Mouse (Mus musculus) midbrain, embryonic 13.5 days (tissue): ENCODE measurements around the gene Ankrd28. TPM values are rescaled to one million over a fixed set of nuclear protein-coding genes. Genes with fewer than 3 reads are reported as not detected.
A peak's percentile ranks its signal among the peaks of the same experiment; 100 is the strongest.

Experiments
- ATAC-seq: fragments of 200-750 bp; cut with Nextera tagmentation; 2 replicates; pipeline ENCODE4 v1.8.0; 2017; ENCODE audit warnings: mild to moderate bottlenecking, moderate TSS enrichment, moderate library complexity
- H3K27ac ChIP-seq: fragments of 300-500 bp; sonication (generic); 2 replicates; pipeline ENCODE4 v1.5.1; 2015; ENCODE audit warnings: inconsistent platforms, mild to moderate bottlenecking, moderate library complexity
- H3K27me3 ChIP-seq: fragments of 300-500 bp; sonication (generic); 2 replicates; pipeline ENCODE4 v1.6.1; 2015; ENCODE audit warnings: mild to moderate bottlenecking, inconsistent platforms
- H3K36me3 ChIP-seq: fragments of 300-500 bp; sonication (generic); 2 replicates; pipeline ENCODE4 v1.6.1; 2015; ENCODE audit warnings: mild to moderate bottlenecking, inconsistent platforms
- H3K4me1 ChIP-seq: fragments of 300-500 bp; sonication (generic); replicated peaks from 2 replicates; pipeline ENCODE4 v1.6.1; 2015; ENCODE audit warnings: inconsistent platforms
- H3K4me2 ChIP-seq: fragments of 300-500 bp; sonication (generic); replicated peaks from 2 replicates; pipeline ENCODE4 v1.6.1; 2015; ENCODE audit warnings: moderate library complexity, mild to moderate bottlenecking, inconsistent platforms
- H3K4me3 ChIP-seq: fragments of 300-500 bp; sonication (generic); replicated peaks from 2 replicates; pipeline ENCODE4 v1.5.1; 2015; ENCODE audit warnings: mild to moderate bottlenecking, inconsistent platforms
- H3K9ac ChIP-seq: fragments of 300-500 bp; sonication (generic); replicated peaks from 2 replicates; pipeline ENCODE4 v1.6.1; 2015; ENCODE audit warnings: mild to moderate bottlenecking, inconsistent platforms
- H3K9me3 ChIP-seq: fragments of 300-500 bp; sonication (generic); 2 replicates; pipeline ENCODE4 v1.6.1; 2016; ENCODE audit warnings: mild to moderate bottlenecking, inconsistent platforms
- WGBS: fragments of 180-500 bp; shearing (Covaris S2); methylation state at CpG from one replicate; pipeline ENCODE4 v1.1.7; 2015; 5-methylcytosine and 5-hydroxymethylcytosine counted together
- polyA plus RNA-seq: library from polyadenylated mRNA; unstranded; fragments of >200 nt; fragmentation: Nextera tagmentation; extraction: Ambion mirVana; gene quantifications from 2 replicates; pipeline ENCODE4 v1.2.1, GENCODE M21; 2015

Ankrd28 gene
- polyA plus RNA-seq, 1 experiment from 2014 or later = 11.1 TPM

DNA sequence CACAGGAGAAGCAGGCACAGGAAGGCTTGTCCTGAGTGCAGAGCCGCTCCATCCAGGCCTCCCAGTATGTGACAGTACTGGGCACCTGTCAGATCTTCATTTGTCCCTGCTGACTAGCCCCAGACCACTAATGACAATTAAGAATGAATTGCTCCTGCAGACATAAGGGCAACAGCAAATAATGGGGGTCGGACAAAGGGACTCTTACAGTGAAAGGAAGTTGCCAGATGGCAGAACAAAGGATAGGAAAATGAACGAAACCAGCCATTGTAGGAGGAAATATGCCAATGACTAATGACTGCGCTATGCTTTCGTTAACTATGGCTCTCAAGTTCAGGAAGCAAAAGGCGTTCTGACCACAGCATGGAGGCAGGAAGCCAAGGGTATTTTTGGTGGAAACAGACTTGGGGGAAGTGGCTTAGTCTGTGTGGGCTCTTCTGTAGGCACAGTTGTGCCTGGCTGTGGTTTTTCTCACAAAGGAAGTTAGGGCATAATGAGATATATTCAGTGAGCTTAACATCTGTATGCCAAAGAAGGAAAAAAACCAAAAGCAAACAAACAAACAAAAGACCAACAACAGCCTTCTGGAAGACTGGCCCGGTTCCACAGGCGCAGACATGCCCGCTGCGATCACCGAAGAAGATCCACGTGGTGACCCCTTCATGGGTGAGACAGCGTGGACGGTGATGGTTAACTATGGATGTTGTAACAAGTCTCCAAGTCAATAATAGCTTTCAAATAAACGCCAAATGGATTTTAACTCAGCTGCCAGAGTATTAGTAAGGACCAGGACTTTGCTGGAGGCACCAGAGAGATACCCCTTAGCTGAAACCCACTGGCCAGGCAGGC is 160.6 kb downstream of the Ankrd28 start:
- no peak overlapping the region for H3K9ac ChIP-seq
- peak; percentile 53 for ATAC-seq
- peaks cover 12% of the 10 kb centered on the region; the same call in 1 of the 2 replicates for H3K36me3 ChIP-seq
- no peaks in the 10 kb centered on the region for H3K27me3 ChIP-seq
- 68% methylated on average over 15 of the region's 15 CpGs for WGBS
- no peak overlapping the region for H3K4me3 ChIP-seq
- no peak overlapping the region for H3K4me2 ChIP-seq
- peak overlapping the region; percentile 42 for H3K27ac ChIP-seq
- H3K9me3 ChIP-seq = no peaks in the 10 kb centered on the region
- peaks cover 16% of the 10 kb centered on the region for H3K4me1 ChIP-seq

DNA sequence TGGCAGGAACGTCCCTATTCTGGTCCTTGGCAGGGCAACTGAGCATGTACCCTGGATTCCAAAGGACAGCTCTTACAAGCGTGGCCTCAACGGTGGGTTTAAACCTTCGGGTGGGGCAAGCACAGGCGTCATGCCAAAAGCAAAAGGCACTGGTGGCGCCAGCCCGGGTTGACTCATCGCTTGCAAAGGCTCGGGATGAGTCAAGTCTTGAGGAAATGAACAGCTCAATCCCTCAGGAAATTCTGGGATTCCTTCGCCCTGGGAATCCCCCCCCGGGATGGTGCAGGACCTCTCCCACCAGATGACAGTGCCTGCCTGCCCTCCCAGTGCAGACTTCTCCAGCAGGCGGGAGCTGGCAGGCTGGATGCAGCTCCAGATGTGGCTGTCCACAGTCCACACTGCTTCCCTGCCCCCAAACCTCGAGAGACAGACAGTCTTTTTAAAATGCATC is 161.3 kb downstream of the Ankrd28 start:
- no peaks in the 10 kb centered on the region for H3K9me3 ChIP-seq
- no peak overlapping the region for H3K9ac ChIP-seq
- ATAC-seq = peak; percentile 57; the same call in 1 of the 2 replicates
- peaks cover 21% of the 10 kb centered on the region for H3K4me1 ChIP-seq
- H3K4me2 ChIP-seq = no peak overlapping the region
- H3K27ac ChIP-seq = peak overlapping the region; percentile 42
- 79% methylated on average over 13 of the region's 13 CpGs for WGBS
- H3K27me3 ChIP-seq = no peaks in the 10 kb centered on the region
- peaks cover 12% of the 10 kb centered on the region; the same call in 1 of the 2 replicates for H3K36me3 ChIP-seq
- no peak overlapping the region for H3K4me3 ChIP-seq

DNA sequence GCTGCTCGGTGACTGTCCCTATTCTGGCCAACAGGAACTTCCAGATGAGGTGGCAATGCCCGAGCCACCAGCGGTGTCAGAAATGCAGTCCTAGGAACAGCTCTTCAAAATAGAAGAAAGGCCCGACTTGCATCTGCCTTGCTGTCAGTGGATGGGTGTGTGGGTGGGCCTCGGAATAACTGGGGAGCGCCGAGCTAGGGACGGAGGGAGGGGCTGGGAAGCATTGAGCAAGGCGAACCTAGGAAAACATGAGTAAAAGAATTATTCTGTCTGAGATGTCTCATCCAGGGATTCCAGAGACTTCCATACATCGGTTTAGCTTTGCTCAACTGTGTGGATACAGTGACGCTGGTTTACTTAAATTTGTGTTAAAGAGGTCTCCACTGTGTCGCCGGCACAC is 162.1 kb downstream of the Ankrd28 start:
- no peaks in the 10 kb centered on the region for H3K9me3 ChIP-seq
- peaks cover 29% of the 10 kb centered on the region for H3K4me1 ChIP-seq
- no peak overlapping the region for H3K4me2 ChIP-seq
- peaks cover 12% of the 10 kb centered on the region; the same call in 1 of the 2 replicates for H3K36me3 ChIP-seq
- 83% methylated on average over 13 of the region's 13 CpGs for WGBS
- ATAC-seq = no peak
- H3K27ac ChIP-seq = no peak overlapping the region
- no peaks in the 10 kb centered on the region for H3K27me3 ChIP-seq
- H3K4me3 ChIP-seq = no peak overlapping the region
- H3K9ac ChIP-seq = no peak overlapping the region

DNA sequence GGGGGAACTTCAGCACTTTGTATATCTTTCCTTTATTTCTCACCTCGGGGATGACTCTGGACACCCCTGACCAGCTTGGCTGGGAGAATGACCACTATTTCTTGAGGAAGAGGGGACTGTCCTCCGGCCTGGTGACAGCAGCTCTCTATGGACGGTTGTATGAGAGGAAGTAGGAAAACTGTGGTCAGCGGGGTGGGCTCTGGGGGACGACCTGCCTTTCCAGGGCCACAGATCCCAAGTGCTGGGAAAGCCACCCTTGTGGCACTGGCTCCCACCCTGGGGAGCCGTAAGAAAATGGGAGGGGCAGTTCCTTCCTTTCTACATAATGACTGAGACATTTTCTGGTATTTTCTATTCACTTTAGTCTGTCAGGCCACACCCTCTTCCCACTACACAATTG is 162.7 kb downstream of the Ankrd28 start:
- H3K36me3 ChIP-seq = peaks cover 12% of the 10 kb centered on the region; the same call in 1 of the 2 replicates
- H3K4me1 ChIP-seq = peaks cover 35% of the 10 kb centered on the region
- H3K27me3 ChIP-seq = no peaks in the 10 kb centered on the region
- no peak overlapping the region for H3K27ac ChIP-seq
- no peak for ATAC-seq
- no peak overlapping the region for H3K9ac ChIP-seq
- H3K4me3 ChIP-seq = no peak overlapping the region
- no peaks in the 10 kb centered on the region for H3K9me3 ChIP-seq
- no peak overlapping the region for H3K4me2 ChIP-seq
- WGBS = 88% methylated on average over 6 of the region's 6 CpGs

DNA sequence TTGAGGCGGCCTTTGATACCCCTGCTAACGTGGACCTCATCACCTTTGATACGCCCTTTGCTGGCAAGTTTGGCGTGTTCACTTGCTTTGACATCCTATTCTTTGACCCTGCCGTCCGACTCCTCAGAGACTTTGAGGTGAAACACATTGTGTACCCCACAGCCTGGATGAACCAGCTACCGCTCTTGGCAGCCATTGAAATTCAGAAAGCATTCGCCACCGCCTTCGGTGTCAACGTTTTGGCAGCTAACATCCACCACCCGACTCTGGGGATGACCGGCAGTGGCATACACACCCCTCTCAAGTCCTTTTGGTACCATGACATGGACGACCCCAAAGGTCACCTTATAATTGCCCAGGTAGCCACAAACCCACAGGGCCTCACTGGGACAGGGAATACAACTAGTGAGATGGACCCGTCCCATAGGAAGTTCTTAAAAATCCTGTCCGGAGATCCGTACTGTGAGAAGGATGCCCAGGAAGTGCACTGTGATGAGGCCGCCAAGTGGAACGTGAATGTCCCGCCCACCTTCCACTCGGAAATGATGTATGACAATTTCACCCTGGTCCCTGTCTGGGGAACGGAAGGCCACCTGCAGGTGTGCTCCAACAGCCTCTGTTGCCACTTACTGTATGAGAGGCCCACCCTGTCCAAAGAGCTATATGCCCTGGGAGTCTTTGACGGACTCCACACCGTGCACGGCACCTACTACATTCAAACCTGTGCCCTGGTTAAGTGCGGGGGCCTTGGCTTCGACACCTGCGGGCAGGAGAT is 163.3 kb downstream of the Ankrd28 start:
- H3K9ac ChIP-seq = no peak overlapping the region
- peaks cover 12% of the 10 kb centered on the region; the same call in 1 of the 2 replicates for H3K36me3 ChIP-seq
- no peak for ATAC-seq
- no peaks in the 10 kb centered on the region for H3K27me3 ChIP-seq
- no peak overlapping the region for H3K4me3 ChIP-seq
- 95% methylated on average over 28 of the region's 28 CpGs for WGBS
- no peaks in the 10 kb centered on the region for H3K9me3 ChIP-seq
- no peak overlapping the region for H3K4me2 ChIP-seq
- peaks cover 41% of the 10 kb centered on the region for H3K4me1 ChIP-seq
- no peak overlapping the region for H3K27ac ChIP-seq

DNA sequence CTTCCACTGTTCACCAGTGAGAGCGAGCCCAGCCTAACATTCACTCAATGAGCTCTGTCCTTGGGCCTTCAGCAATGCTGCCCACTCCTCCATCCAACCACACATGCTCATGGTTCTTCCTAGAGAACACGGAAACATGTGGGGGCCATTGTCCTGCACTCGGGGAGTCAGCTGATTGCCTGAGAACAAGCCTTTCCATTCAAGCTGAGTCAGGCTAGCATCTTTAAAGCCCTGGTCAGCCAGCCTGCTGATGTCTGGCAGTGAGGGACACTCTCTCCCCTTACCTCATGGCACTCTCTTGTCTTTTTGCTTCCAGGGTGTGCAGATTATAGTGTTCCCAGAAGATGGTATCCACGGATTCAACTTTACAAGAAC is 164.9 kb downstream of the Ankrd28 start:
- no peak overlapping the region for H3K9ac ChIP-seq
- no peak overlapping the region for H3K27ac ChIP-seq
- H3K4me1 ChIP-seq = peaks cover 46% of the 10 kb centered on the region
- peaks cover 12% of the 10 kb centered on the region; the same call in 1 of the 2 replicates for H3K36me3 ChIP-seq
- H3K4me3 ChIP-seq = no peak overlapping the region
- no peak overlapping the region for H3K4me2 ChIP-seq
- H3K9me3 ChIP-seq = no peaks in the 10 kb centered on the region
- H3K27me3 ChIP-seq = no peaks in the 10 kb centered on the region
- WGBS = 84% methylated on average over 4 of the region's 4 CpGs
- ATAC-seq = no peak

DNA sequence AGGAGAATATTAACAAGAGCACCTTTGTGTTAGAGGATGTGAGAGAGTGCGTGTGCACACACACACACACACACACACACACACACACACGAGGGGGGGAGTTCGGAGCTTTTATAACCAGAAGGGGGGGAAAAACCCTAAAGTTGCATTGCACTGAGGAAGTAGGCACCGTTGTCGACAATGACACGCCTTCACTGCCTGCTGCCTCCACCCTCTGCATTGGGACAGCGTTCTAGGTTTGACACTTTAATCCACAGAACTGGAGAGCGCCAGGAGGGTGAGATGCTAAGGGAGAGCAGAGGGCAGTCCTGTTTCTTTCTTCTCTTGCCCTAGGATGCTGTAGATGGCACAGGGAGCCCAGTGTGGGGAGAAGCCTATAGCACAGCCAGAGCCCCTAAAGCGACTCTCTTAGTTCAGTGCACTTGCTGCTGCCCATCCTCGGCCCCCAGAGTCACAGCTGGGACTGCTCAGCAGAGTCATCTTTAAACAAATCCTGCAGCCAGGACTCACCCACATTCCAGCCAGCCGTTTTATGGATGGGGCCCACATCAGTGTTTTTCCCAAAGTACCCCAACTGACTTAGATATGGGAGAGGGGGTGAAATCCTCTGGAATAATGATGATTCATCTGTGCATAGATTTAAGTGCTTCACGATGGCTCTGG is 165.4 kb downstream of the Ankrd28 start:
- WGBS = 69% methylated on average over 12 of the region's 12 CpGs
- Histone ChIP-seq H3K4me1 (peaks cover 49% of the 10 kb centered on the region), H3K27me3 (no peaks in the 10 kb centered on the region), H3K9ac (no peak overlapping the region), H3K27ac (peak overlapping the region; percentile 37; the same call in 1 of the 2 replicates), H3K36me3 (peaks cover 12% of the 10 kb centered on the region; the same call in 1 of the 2 replicates), H3K4me2 (no peak overlapping the region), H3K9me3 (no peaks in the 10 kb centered on the region), H3K4me3 (no peak overlapping the region)
- no peak for ATAC-seq

DNA sequence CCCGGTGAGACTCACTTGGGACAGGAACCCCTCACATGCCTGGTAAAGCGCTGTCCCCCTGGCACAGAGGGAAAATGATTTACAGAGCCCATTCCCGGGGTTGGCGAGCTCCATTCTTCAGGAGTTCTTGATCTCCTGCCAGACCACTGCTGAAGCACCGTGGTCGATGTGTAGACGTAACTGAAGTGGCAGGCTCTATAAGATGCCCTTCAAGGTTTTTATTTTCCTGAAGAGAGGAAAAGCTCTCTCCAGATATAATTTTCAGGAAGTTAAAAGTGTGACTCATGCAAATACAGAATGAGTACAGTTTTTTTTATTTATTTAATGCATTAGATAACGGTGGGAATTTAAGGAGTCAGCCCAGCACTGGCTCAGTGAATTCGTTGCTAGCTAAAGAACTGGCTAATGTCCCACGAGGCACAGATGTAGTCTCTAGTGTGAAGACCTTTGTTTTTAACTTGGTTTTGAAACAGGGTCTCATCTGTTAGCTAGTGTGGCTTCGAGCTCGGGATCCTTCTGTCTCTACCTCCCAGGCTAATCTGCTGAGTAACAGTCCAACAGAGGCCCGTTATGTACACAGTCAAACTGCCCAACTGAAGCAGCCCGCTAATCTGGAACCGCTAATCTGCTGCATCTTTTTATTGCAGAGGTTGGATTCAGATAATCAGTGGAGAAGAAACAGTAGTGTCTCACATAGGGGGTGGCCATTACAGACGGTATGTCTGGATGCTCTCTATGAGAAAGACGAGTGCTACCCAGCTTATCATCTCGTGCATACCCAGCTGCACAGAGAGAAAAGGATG is 166.2 kb downstream of the Ankrd28 start:
- Histone ChIP-seq H3K27me3 (no peaks in the 10 kb centered on the region), H3K9me3 (no peaks in the 10 kb centered on the region), H3K36me3 (peaks cover 12% of the 10 kb centered on the region; the same call in 1 of the 2 replicates), H3K9ac (no peak overlapping the region), H3K4me3 (no peak overlapping the region), H3K27ac (peak overlapping the region; percentile 98; the same call in 1 of the 2 replicates), H3K4me1 (peaks cover 43% of the 10 kb centered on the region), H3K4me2 (no peak overlapping the region)
- WGBS = 61% methylated on average over 18 of the region's 18 CpGs
- ATAC-seq = no peak

DNA sequence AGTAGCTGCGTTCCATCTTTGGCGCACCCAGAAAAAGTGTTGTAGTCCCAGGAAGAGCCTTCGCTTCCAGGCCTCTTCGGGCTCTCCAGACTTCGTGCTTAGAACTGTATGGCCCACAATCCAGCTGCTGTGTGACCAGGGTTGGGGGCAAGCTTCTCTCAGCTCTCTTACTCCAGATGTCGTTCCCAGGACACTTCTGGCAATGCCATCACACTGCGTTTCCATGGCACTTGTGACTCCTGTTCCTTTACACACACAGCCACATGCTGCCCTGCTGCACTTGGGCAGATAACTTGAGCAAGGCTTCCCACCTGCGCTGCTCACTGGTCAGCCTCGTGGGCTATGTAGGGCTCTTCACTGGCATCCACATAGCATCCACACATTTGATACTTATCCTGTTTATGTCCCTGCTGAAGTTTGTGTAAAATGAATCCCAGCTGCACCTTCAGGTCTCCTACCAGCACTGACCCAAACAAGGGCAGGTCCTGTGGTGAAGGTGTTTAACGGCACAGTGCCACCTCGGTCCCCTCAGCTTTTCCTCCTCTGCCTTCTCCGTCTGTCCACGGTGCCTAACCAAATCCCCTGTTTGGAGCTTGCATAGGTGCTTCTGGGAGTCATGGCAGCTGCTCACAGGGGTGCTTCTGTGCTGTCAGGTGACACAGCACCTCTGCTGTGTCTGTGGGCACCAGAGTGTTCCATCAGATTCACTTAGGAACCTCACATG is 166.9 kb downstream of the Ankrd28 start:
- Histone ChIP-seq H3K9me3 (no peaks in the 10 kb centered on the region), H3K27ac (peak overlapping the region; percentile 98), H3K4me2 (no peak overlapping the region), H3K27me3 (no peaks in the 10 kb centered on the region), H3K4me1 (peaks cover 38% of the 10 kb centered on the region), H3K9ac (no peak overlapping the region), H3K4me3 (no peak overlapping the region), H3K36me3 (peaks cover 12% of the 10 kb centered on the region; the same call in 1 of the 2 replicates)
- WGBS = 93% methylated on average over 13 of the region's 13 CpGs
- no peak for ATAC-seq

DNA sequence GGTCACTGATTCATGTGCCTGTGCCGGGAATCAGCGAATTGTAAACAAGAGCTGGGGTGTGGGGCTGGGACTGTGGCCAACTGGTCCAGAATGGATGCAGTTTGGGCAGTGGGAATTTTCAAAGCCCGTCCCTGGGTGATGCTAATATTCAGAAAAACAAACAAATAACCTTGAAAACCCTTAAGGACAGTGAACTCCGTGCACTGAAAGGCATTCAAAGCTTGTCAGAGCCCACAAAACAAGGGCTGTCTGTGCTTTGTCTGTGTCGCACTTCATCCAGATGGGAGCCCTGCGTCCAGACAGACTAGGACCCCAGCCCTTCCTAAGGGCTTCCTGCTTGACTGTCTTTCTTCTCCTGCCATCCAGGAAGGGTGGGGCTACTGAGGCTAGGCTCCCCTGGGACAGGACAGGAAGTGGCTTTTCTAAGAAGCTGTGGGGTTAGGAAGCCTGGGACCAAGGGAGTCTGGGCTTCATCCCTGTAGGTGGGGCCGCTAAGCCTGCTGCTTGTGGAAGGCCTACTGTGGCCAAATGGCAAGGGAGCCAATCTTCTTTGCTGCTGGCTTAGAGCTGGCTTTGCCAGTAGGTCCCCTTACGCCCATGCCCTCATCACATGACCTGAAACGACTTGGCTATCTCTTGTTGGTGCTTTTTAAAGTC is 167.8 kb downstream of the Ankrd28 start:
- Histone ChIP-seq H3K4me1 (peaks cover 41% of the 10 kb centered on the region), H3K36me3 (peaks cover 10% of the 10 kb centered on the region; the same call in 1 of the 2 replicates), H3K9ac (peak overlapping the region; percentile 69), H3K4me2 (peak overlapping the region; percentile 61), H3K27me3 (no peaks in the 10 kb centered on the region), H3K9me3 (no peaks in the 10 kb centered on the region), H3K4me3 (peak overlapping the region; percentile 41), H3K27ac (peak overlapping the region; percentile 98)
- ATAC-seq = peak; percentile 62
- 32% methylated on average over 9 of the region's 9 CpGs for WGBS
